Mouse (Mus musculus) heart, postnatal 25 days (tissue): ENCODE results near the gene Afap1. TPM values are rescaled to one million over a fixed set of nuclear protein-coding genes. Genes with fewer than 3 reads are reported as not detected.

Experiments used
- DNase-seq: peaks from one replicate; pipeline ENCODE4 v3.0.0; 2022; ENCODE audit warnings: low spot score
- intact Hi-C: fragments of 180-260 bp; cut with DNase I; formaldehyde crosslinking; loops from one replicate; pipeline ENCODE4 v1.15.1; 2025
- total RNA-seq, 2 experiments: library from RNA; stranded (reverse); gene quantifications; 2 replicates each; pipeline ENCODE4 v1.2.3; 2021

Afap1 gene
- total RNA-seq, 2 experiments from 2014 or later, result 22.8 to 23.9 TPM

GRCm38 (mm10) chr5:36007649-36008048 is 114.5 kb downstream of the Afap1 start:
- intact Hi-C loops, result no loop called here
- no peak for DNase-seq

GRCm38 (mm10) chr5:36009405-36009804 is 116.3 kb downstream of the Afap1 start:
- intact Hi-C loops, result no loop called here
- no peak for DNase-seq

GRCm38 (mm10) chr5:36018366-36018765 is 125.2 kb downstream of the Afap1 start:
- no peak for DNase-seq
- intact Hi-C loops, result loop anchor here (5.0 kb wide), 1 partner anchor 36 kb away; no protein-coding TSS in a partner anchor

- DNase-seq, result no peak
- intact Hi-C loops, result no loop called here
These were observed 128.0 kb downstream of the Afap1 start for GRCm38 (mm10) chr5:36021091-36021490.

DNA sequence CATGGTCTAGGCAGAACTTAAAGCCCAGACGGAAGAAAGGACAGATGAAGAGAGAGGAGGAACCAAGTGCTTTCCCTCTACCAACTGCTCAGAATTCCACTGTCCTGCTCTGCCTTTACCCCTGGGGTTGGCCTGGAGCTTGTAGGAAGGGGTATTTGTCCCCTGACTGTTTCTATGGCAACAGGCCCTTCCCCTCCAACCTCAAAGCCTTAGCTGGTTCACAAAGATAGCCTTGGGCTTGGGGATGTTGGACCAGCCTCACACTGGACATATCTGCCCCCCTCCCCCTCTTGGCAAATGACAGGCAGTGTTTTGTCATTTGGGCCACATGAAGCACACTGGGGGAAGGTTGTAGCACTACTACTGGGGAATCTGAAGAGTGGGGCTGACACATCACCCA is 129.2 kb downstream of the Afap1 start:
- intact Hi-C loops, result no loop called here
- no peak for DNase-seq

- no peak for DNase-seq
- intact Hi-C loops, result no loop called here
These were observed 131.0 kb downstream of the Afap1 start for GRCm38 (mm10) chr5:36024003-36024685.

DNA sequence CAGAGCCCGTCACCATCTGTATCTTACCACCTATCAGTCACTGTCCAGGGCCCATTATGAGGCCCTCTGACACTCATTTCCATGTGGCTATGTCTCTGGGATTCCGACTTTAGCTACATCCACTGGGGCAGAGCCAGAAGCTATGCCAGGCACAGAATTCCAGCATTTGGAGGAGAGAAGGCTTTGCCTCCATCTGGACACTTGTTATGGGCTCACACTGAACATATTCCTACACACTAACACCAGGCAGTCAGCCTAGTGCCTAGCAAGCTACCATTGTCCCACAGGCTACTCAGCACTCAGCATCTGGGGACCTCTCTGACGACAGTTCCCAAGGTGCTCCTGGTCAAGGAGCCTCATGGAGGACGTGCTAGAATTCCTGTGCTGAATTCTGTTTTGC is 132.0 kb downstream of the Afap1 start:
- intact Hi-C loops, result no loop called here
- no peak for DNase-seq

- DNase-seq, result no peak
- intact Hi-C loops, result loop anchor here (2.0 to 5.0 kb wide), 4 partner anchors 109 to 365 kb away; partner anchors contain the start of gene Sorcs2
These were observed 140.7 kb downstream of the Afap1 start for GRCm38 (mm10) chr5:36033531-36034426.

GRCm38 (mm10) chr5:36039596-36039995 is 146.5 kb downstream of the Afap1 start:
- intact Hi-C loops, result no loop called here
- DNase-seq, result no peak

DNA sequence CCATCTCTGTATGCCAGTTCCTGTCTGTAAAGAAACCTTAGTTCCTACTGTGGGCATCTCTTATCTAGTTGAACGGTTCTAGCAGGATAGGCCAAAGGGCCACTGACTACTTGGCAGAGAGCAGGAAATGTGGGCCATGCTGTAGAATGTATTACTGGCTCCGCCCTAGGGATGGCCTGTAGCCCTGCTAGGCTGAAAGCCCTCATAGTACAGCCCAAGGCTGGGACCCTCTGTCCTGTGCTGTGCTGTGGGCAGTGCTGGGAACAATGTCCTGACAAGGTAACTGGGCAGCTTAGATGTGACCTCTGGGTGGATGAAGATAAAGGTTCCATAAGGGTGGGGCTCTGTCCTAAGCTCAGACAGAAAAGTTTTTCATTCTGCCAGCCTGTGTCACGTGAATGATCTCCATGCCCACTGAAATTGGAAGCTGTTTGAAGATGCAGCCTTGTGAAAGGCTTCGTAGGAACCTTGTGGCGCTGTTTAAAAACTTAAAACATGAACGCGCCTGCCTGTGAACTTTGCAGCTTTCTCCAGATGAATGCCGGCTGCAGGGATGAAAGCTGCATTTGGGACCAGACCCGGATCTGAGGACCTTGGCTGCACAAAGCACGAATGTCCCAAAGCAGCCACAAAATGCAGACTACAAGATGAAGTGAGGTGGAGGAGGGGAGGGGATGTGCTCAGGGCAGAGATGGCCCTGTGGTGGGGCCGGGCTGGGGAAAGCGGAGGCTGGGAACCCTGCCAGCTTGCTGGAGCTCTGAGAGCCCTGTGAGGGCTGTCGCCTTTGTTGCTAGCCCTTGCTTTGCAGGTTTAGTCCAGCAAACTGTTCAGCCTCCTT is 147.5 kb downstream of the Afap1 start:
- intact Hi-C loops, result no loop called here
- DNase-seq, result no peak

GRCm38 (mm10) chr5:36041236-36041562 is 148.1 kb downstream of the Afap1 start:
- intact Hi-C loops, result no loop called here
- no peak for DNase-seq

DNA sequence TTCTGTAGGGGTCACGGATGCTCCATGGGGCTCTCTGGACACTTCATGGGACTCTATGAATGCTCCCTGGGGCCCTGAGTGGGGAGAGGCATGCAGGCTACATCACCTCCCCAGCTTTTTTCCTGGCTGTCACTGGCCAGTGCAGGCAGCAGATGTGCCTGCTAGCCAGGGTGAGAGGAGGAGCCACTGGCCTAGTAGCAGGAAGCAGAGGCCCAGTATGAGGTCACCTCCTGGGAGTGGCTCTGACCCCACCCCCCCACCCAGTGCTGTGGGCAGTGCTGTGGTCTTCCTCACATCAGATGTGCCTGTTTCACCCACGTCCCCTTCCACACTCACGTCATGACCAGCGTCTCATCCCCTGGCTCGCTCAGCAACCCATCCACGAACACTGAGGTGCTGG is 148.6 kb downstream of the Afap1 start:
- no peak for DNase-seq

GRCm38 (mm10) chr5:36043154-36043553 is 150.0 kb downstream of the Afap1 start:
- intact Hi-C loops, result no loop called here
- no peak for DNase-seq

More for the DNA sequence above, 148.6 kb downstream of the Afap1 start:
- intact Hi-C loops, result no loop called here

Other genes starting within 250 kb of the Afap1 start
- 100 to 1,000 TPM; 116 to 131 TPM for gene Htra3, start 213.5 kb upstream of the Afap1 start, total RNA-seq
- gene Sh3tc1, start 153.3 kb upstream of the Afap1 start, total RNA-seq, result 10 to 100 TPM in 1 of 2 experiments, 1 to 10 TPM in 1; 9.7 to 10.5 TPM
- gene Ablim2, start 135.4 kb upstream of the Afap1 start, total RNA-seq, result 10 to 100 TPM; 14.9 to 16.0 TPM